Mouse (Mus musculus): ENCODE data around the gene Crlf3. TPM values are rescaled to one million over a fixed set of nuclear protein-coding genes. Genes with fewer than 3 reads are reported as not detected.

The Crlf3 gene
- polyA plus RNA-seq (2015; fragmentation: Nextera tagmentation; extraction: Ambion mirVana): 34.6 and 39.6 TPM in 2 replicates

DNA sequence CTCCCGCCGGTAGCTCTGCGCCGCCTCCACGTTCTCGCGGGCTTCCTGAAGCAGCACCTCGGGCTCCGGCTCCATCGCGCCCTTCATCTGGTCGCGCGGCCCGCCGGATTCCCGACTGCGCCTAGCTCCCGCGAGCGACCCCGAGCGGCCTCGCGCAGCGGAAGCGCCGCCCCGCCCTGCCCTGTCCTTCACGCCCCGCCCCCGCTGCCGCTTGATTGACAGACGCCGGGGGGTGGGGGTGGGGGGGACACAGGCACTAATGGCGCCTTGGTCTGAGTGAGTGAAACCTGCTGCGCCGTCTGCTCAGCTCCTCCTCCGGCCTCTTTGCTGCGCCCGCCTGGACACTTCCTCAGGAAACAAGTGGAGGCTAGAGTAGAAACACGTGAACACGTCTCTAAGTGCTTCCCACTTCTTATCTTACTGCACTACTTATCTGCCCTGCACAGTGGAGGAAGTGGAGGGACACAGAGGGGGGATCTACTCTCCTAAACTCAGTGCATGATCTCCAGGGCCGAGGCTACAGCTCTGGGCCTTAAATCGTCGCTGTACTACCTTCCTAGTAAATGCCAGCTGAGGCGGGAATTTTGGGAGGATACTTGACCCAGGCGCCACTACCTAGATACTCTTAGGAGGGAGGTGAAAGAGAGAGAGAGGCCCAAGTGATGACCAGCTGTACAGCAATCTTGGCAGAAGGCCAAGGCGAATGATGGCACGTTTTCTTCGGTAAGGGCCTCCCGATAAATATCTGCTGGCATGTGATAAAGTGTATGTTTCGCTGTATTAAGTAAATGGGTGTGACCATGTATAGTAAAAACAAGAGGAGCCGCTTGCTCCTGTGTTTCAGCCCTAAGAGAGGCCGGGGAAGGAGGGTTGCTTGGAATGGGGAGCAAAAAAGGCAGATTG is at the start of gene Crlf3:
TSS of gene Crlf3 (minus strand) at position 166 of the 903 bp plus-strand sequence.
- WGBS: 1% methylated on average over 54 of the region's 55 CpGs
- H3K27ac ChIP-seq (ENCODE audit: low read length): peak within 1 kb of the TSS; percentile 98
- H3K4me3 ChIP-seq (ENCODE audit: low read length): peak within 1 kb of the TSS; percentile 99
- H3K36me3 ChIP-seq (ENCODE audit: control insufficient read depth, insufficient read depth, low read length): no peaks in the 10 kb centered on the region
- H3K4me2 ChIP-seq (ENCODE audit: low read depth, low read length): peak within 1 kb of the TSS; percentile 58
- ATAC-seq (ENCODE audit: low read depth): peak; percentile 97
- H3K9me3 ChIP-seq (ENCODE audit: control insufficient read depth, low read length): no peaks in the 10 kb centered on the region
- peaks cover 12% of the 10 kb centered on the region for H3K4me1 ChIP-seq (replicated peaks; ENCODE audit: control insufficient read depth, insufficient read depth, low read length)
- H3K27me3 ChIP-seq (ENCODE audit: control insufficient read depth, insufficient read depth, low read depth, low read length): no peaks in the 10 kb centered on the region
- peak within 1 kb of the TSS; percentile 99 for H3K9ac ChIP-seq (ENCODE audit: low read length)

DNA sequence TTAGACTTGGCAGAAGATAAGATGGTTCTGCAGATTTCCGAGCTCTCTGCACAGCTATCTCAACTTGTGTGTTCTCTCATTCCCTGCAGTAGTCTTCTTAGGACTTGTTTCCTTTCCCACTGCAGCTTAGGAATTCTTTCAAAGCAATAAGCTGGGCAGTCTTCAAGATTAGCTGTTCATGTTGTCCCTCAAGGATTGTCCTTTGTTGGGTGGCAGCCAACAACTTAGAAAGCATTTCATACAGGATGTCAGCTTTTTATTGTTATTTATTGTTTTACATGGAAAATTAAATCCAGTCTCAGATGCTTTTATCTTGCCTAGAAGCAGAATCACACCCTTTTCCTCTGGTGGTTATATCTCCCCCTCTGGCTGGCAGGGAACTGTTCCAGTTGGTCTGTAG is 35.6 kb upstream of the Crlf3 start:
- no peaks in the 10 kb centered on the region for H3K4me1 ChIP-seq (replicated peaks; ENCODE audit: control insufficient read depth, insufficient read depth, low read length)
- H3K4me3 ChIP-seq (ENCODE audit: low read length): no peak overlapping the region
- WGBS: 60% methylated on average over 1 of the region's 1 CpGs
- no peak overlapping the region for H3K4me2 ChIP-seq (ENCODE audit: low read depth, low read length)
- no peaks in the 10 kb centered on the region for H3K27me3 ChIP-seq (ENCODE audit: control insufficient read depth, insufficient read depth, low read depth, low read length)
- H3K9me3 ChIP-seq (ENCODE audit: control insufficient read depth, low read length): no peaks in the 10 kb centered on the region
- no peak overlapping the region for H3K9ac ChIP-seq (ENCODE audit: low read length)
- no peak for ATAC-seq (ENCODE audit: low read depth)
- H3K27ac ChIP-seq (ENCODE audit: low read length): no peak overlapping the region
- H3K36me3 ChIP-seq (ENCODE audit: control insufficient read depth, insufficient read depth, low read length): peaks cover 27% of the 10 kb centered on the region

DNA sequence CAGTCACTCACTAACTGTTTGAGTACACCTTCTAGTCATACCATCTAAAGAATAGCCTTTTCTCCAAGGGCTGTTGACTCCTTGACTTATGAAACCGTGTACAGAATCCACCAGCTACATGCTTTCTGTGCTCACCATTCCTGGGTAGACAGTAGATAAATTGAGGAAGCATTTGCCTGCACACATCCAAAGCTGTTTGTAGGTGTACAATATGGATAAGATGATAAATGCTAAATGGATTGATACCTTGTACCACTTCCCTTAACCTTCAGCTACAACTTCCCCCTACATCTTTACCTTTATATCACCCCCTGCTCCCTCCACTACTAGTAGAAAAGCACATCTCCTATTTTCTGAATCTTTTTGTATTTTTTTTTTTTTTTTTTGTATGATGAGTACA is 23.6 kb upstream of the Crlf3 start:
- no peak overlapping the region for H3K4me3 ChIP-seq (ENCODE audit: low read length)
- no peak overlapping the region for H3K27ac ChIP-seq (ENCODE audit: low read length)
- H3K36me3 ChIP-seq (ENCODE audit: control insufficient read depth, insufficient read depth, low read length): peaks cover 16% of the 10 kb centered on the region
- no peak overlapping the region for H3K4me2 ChIP-seq (ENCODE audit: low read depth, low read length)
- H3K4me1 ChIP-seq (replicated peaks; ENCODE audit: control insufficient read depth, insufficient read depth, low read length): no peaks in the 10 kb centered on the region
- WGBS: 84% methylated on average over 1 of the region's 1 CpGs
- H3K9ac ChIP-seq (ENCODE audit: low read length): no peak overlapping the region
- no peaks in the 10 kb centered on the region for H3K9me3 ChIP-seq (ENCODE audit: control insufficient read depth, low read length)
- H3K27me3 ChIP-seq (ENCODE audit: control insufficient read depth, insufficient read depth, low read depth, low read length): no peaks in the 10 kb centered on the region
- ATAC-seq (ENCODE audit: low read depth): no peak

DNA sequence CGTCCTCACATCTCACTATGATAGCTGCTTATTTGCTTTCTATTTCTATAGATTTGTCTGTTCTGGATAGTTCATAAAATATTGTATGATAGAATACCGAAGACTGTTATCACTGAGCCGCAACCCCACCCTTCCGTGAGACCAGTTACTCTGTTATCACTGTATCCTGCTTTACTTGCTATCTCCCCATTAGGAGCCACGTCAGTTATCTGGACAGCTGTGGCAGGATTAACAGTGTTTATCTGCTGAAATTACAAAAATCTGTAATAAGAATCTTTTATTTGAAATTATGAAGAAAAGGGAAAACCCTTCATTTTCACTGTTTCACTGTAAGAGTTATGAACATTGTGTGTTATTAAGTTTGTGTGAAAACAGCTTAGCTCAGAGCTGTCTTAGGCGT is 20.5 kb upstream of the Crlf3 start:
- no peaks in the 10 kb centered on the region for H3K9me3 ChIP-seq (ENCODE audit: control insufficient read depth, low read length)
- no peak overlapping the region for H3K27ac ChIP-seq (ENCODE audit: low read length)
- H3K4me3 ChIP-seq (ENCODE audit: low read length): no peak overlapping the region
- H3K4me1 ChIP-seq (replicated peaks; ENCODE audit: control insufficient read depth, insufficient read depth, low read length): no peaks in the 10 kb centered on the region
- ATAC-seq (ENCODE audit: low read depth): no peak
- WGBS: 85% methylated on average over 6 of the region's 6 CpGs
- H3K9ac ChIP-seq (ENCODE audit: low read length): no peak overlapping the region
- H3K36me3 ChIP-seq (ENCODE audit: control insufficient read depth, insufficient read depth, low read length): peaks cover 19% of the 10 kb centered on the region
- no peak overlapping the region for H3K4me2 ChIP-seq (ENCODE audit: low read depth, low read length)
- no peaks in the 10 kb centered on the region for H3K27me3 ChIP-seq (ENCODE audit: control insufficient read depth, insufficient read depth, low read depth, low read length)

DNA sequence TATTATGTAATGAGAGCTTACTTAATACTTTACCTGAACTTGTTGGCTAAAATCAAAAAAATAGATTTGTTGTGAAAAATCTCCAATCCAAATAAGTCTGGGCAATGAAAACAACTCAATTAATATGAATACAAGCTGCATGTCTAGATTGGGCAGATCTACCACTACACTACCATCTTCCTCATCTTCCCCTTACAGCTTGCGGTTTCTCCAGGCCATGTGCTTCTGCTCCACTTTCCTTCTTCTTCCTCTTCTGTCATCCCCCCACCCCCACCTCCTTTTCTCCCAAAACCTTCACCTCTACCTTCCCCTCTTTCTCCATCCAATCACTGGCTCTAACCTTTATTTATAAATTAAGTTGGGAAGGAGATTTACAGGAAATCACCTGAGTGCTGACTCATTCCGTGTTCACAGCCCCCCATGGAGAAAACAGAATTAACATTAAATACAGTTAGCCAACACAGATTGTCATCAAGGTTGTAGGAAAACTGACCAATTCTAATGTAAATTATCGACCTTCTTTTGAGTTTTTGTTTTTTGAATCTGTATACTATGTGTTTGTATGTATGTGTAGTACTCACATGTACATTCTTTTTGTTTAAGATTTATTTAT is 17.8 kb upstream of the Crlf3 start:
- ATAC-seq (ENCODE audit: low read depth): no peak
- no peak overlapping the region for H3K4me3 ChIP-seq (ENCODE audit: low read length)
- WGBS: 92% methylated on average over 3 of the region's 3 CpGs
- H3K27me3 ChIP-seq (ENCODE audit: control insufficient read depth, insufficient read depth, low read depth, low read length): no peaks in the 10 kb centered on the region
- H3K9ac ChIP-seq (ENCODE audit: low read length): no peak overlapping the region
- no peak overlapping the region for H3K27ac ChIP-seq (ENCODE audit: low read length)
- H3K36me3 ChIP-seq (ENCODE audit: control insufficient read depth, insufficient read depth, low read length): peaks cover 28% of the 10 kb centered on the region
- H3K4me1 ChIP-seq (replicated peaks; ENCODE audit: control insufficient read depth, insufficient read depth, low read length): no peaks in the 10 kb centered on the region
- no peaks in the 10 kb centered on the region for H3K9me3 ChIP-seq (ENCODE audit: control insufficient read depth, low read length)
- H3K4me2 ChIP-seq (ENCODE audit: low read depth, low read length): no peak overlapping the region

DNA sequence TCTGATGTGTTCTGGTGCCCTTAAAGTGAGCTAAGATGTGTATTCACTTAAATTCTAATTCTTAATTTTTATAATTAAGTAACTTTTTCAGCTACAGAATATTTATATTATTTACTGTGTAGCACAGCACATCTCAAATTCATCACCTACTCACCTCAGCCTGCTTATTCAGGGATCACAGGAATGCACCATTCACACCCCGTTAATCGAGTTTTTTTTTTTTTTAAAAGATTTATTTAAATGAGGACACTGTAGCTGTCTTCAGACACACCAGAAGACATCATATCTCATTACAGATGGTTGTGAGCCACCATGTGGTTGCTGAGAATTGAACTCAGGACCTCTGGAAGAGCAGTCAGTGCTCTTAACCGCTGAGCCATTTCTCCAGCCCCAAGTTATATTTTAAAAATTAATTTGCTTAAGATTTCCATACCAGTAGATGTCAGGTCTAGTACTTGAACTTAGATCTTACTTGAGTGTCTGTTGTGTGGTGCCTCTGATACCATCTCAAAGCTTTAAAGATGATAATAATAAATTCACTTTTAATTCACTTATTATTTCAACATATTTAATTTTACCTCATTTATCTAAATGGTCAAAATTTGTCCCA is 9.9 kb upstream of the Crlf3 start:
- 46% methylated on average over 3 of the region's 3 CpGs for WGBS
- Histone ChIP-seq H3K27ac (ENCODE audit: low read length) (no peak overlapping the region), H3K4me2 (ENCODE audit: low read depth, low read length) (peak overlapping the region; percentile 81), H3K36me3 (ENCODE audit: control insufficient read depth, insufficient read depth, low read length) (peaks cover 8% of the 10 kb centered on the region; the same call in 1 of the 2 replicates), H3K4me3 (ENCODE audit: low read length) (peak overlapping the region; percentile 95), H3K27me3 (ENCODE audit: control insufficient read depth, insufficient read depth, low read depth, low read length) (no peaks in the 10 kb centered on the region), H3K9me3 (ENCODE audit: control insufficient read depth, low read length) (no peaks in the 10 kb centered on the region), H3K9ac (ENCODE audit: low read length) (peak overlapping the region; percentile 35), H3K4me1 (replicated peaks; ENCODE audit: control insufficient read depth, insufficient read depth, low read length) (peaks cover 9% of the 10 kb centered on the region; the same call in 1 of the 2 replicates)
- ATAC-seq (ENCODE audit: low read depth): no peak

DNA sequence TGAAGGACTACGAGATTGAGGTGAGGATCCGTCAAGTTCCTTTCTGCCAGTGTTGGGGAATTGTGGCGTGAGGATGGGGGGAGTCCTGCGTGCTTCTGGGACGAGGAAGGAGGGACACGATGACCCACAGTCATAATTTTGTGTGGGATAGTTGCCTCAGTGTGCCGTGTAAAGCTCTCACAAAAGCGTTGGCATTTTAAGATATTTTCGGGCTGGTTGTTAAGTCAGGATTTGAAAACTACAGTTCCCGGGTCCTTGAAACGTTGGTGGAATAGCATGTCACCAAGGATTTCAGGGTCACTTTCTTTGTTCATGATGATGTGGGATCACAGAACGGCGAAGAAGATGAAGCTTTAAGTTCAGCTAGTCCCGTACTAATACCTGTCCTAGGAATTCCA is 9.0 kb upstream of the Crlf3 start:
- H3K36me3 ChIP-seq (ENCODE audit: control insufficient read depth, insufficient read depth, low read length): peaks cover 2% of the 10 kb centered on the region; the same call in 1 of the 2 replicates

DNA sequence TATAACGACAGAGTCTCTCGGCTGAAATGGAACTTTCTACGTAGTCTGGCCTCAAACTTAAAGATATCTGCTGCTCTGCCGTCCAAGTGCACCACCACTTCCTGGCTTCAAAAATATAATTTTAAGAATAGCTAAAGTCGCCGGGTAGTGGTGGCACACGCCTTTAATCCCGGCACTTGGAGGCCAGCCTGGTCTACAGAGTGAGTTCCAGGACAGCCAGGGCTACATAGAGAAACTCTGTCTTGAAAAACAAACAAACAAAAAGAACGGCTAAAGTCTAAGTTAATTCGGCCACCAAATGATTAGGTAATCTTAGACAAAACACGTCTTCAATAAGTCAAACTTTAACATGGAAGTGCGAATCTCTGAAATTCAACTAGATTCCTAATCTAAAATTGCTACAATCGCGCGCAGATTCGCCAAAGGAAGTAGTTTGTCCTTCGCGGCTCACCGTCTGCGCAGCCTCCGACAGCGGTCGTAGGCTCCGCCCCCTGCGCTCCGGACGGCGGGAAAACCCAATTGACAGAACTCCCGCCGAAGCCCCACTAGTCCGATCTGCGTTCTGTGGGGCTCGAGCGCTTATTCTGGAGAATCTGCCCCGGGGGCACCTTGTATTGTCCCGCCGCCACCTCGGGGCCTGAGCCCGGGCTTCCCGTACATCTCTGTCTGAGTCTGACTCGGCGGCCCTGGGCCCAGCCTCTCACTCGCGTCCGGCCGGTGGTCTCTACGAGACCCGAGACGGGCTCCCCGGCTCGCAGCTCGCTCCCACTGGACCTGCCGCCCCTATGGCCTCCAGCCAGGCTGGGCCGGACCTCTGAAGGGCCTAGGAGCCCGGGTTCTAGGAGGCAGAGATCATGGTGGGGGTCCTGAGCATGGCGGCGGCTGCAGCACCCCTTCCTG is 8.4 kb upstream of the Crlf3 start, which contains the start of gene Atad5:
TSS of gene Atad5 (plus strand) at position 484 of the 900 bp plus-strand sequence.
- peak within 1 kb of the TSS; percentile 95 for H3K4me3 ChIP-seq (ENCODE audit: low read length)
- H3K4me1 ChIP-seq (replicated peaks; ENCODE audit: control insufficient read depth, insufficient read depth, low read length): peaks cover 9% of the 10 kb centered on the region; the same call in 1 of the 2 replicates
- 4% methylated on average over 57 of the region's 57 CpGs for WGBS
- H3K9ac ChIP-seq (ENCODE audit: low read length): peak within 1 kb of the TSS; percentile 98
- ATAC-seq (ENCODE audit: low read depth): peak; percentile 87
- peak within 1 kb of the TSS; percentile 42 for H3K27ac ChIP-seq (ENCODE audit: low read length)
- no peaks in the 10 kb centered on the region for H3K27me3 ChIP-seq (ENCODE audit: control insufficient read depth, insufficient read depth, low read depth, low read length)
- H3K36me3 ChIP-seq (ENCODE audit: control insufficient read depth, insufficient read depth, low read length): no peaks in the 10 kb centered on the region
- H3K9me3 ChIP-seq (ENCODE audit: control insufficient read depth, low read length): no peaks in the 10 kb centered on the region
- H3K4me2 ChIP-seq (ENCODE audit: low read depth, low read length): peak within 1 kb of the TSS; percentile 81

More for the DNA sequence above, 9.0 kb upstream of the Crlf3 start:
- 0% methylated on average over 14 of the region's 14 CpGs for WGBS
- Histone ChIP-seq H3K4me1 (replicated peaks; ENCODE audit: control insufficient read depth, insufficient read depth, low read length) (peaks cover 9% of the 10 kb centered on the region; the same call in 1 of the 2 replicates), H3K27me3 (ENCODE audit: control insufficient read depth, insufficient read depth, low read depth, low read length) (no peaks in the 10 kb centered on the region), H3K27ac (ENCODE audit: low read length) (peak overlapping the region; percentile 42; the same call in 1 of the 2 replicates), H3K4me3 (ENCODE audit: low read length) (peak overlapping the region; percentile 95), H3K9ac (ENCODE audit: low read length) (peak overlapping the region; percentile 98), H3K4me2 (ENCODE audit: low read depth, low read length) (peak overlapping the region; percentile 81), H3K9me3 (ENCODE audit: control insufficient read depth, low read length) (no peaks in the 10 kb centered on the region)
- ATAC-seq (ENCODE audit: low read depth): no peak
